Mouse (Mus musculus) limb, embryonic 14.5 days (tissue): ENCODE data around the gene Taf15. TPM values are rescaled to one million over a fixed set of nuclear protein-coding genes. Genes with fewer than 3 reads are reported as not detected.

Experiments
- ATAC-seq: fragments of 200-750 bp; cut with Nextera tagmentation; 2 replicates; pipeline ENCODE4 v1.8.0; 2017; ENCODE audit warnings: low read depth, moderate number of reproducible peaks, moderate TSS enrichment; ENCODE audit not compliant: low FRiP score
- DNase-seq: peaks from one replicate; pipeline ENCODE4 v3.0.0-alpha.2; 2015; ENCODE audit warnings: low spot score
- H3K27ac ChIP-seq: fragments of 300-500 bp; sonication (generic); replicated peaks from 2 replicates; pipeline ENCODE4 v1.5.1; 2014; ENCODE audit warnings: low read depth, mild to moderate bottlenecking, low read length, moderate library complexity, mixed read lengths
- H3K27me3 ChIP-seq: fragments of 300-500 bp; sonication (generic); 2 replicates; pipeline ENCODE4 v1.6.1; 2014; ENCODE audit warnings: low read length, mixed read lengths; ENCODE audit not compliant: control insufficient read depth, insufficient read depth
- H3K36me3 ChIP-seq: fragments of 300-500 bp; sonication (generic); 2 replicates; pipeline ENCODE4 v1.6.1; 2014; ENCODE audit warnings: mild to moderate bottlenecking, low read length, moderate library complexity, mixed read lengths; ENCODE audit not compliant: control insufficient read depth, insufficient read depth
- H3K4me1 ChIP-seq: fragments of 300-500 bp; sonication (generic); 2 replicates; pipeline ENCODE4 v1.6.1; 2014; ENCODE audit warnings: antibody characterized with exemption, low read length, mixed read lengths; ENCODE audit not compliant: control insufficient read depth, insufficient read depth
- H3K4me2 ChIP-seq: fragments of 300-500 bp; sonication (generic); replicated peaks from 2 replicates; pipeline ENCODE4 v1.6.1; 2014; ENCODE audit warnings: low read depth, mild to moderate bottlenecking, low read length, moderate library complexity; ENCODE audit not compliant: severe bottlenecking
- H3K4me3 ChIP-seq: fragments of 300-500 bp; sonication (generic); replicated peaks from 2 replicates; pipeline ENCODE4 v1.5.1; 2014; ENCODE audit warnings: low read length
- H3K9ac ChIP-seq: fragments of 300-500 bp; sonication (generic); 2 replicates; pipeline ENCODE4 v1.6.1; 2014; ENCODE audit warnings: mild to moderate bottlenecking, low read depth, low read length, moderate library complexity; ENCODE audit not compliant: severe bottlenecking
- H3K9me3 ChIP-seq: fragments of 300-500 bp; sonication (generic); 2 replicates; pipeline ENCODE4 v1.6.1; 2016; ENCODE audit warnings: low read length; ENCODE audit not compliant: control insufficient read depth
- POLR2A ChIP-seq: fragments of 200-500 bp; IDR thresholded peaks from 2 replicates; pipeline ENCODE4 v1.8.0; 2012; ENCODE audit warnings: inconsistent platforms, mild to moderate bottlenecking, moderate library complexity, borderline replicate concordance; ENCODE audit not compliant: insufficient read depth, insufficient read length; ENCODE audit errors: extremely low read depth
- whole genome bisulfite sequencing: fragments of 180-500 bp; shearing (Covaris S2); extraction: QIAGEN DNeasy Blood & Tissue Kit; methylation state at CpG from one replicate; pipeline ENCODE4 v1.1.7; 2014; 5-methylcytosine and 5-hydroxymethylcytosine counted together
- polyA plus RNA-seq, 2 experiments: library from polyadenylated mRNA; depleted of rRNA in 1 of 2; stranded (reverse) in 1 of 2; unstranded in 1 of 2; fragments of >200 nt; fragmentation: Nextera tagmentation in 1 of 2; extraction: Ambion mirVana in 1 of 2; gene quantifications; 2 replicates each; pipeline versions ENCODE4 v1.2.1 to v1.2.3; 2012 to 2014

Taf15 gene
- polyA plus RNA-seq, 2 experiments: 8.3 to 103 TPM

- no peak for TF ChIP-seq POLR2A
These were observed 36.6 kb downstream of the Taf15 start for GRCm38 (mm10) chr11:83509521-83509920.

GRCm38 (mm10) chr11:83517153-83517552 lies 44.3 kb downstream of the Taf15 start:
- no peak overlapping the region for H3K27ac ChIP-seq
- H3K27me3 ChIP-seq: no peaks in the 10 kb centered on the region
- DNase-seq (no peak), ATAC-seq (no peak)
- no peaks in the 10 kb centered on the region for H3K4me1 ChIP-seq
- no peaks in the 10 kb centered on the region for H3K36me3 ChIP-seq
- no peaks in the 10 kb centered on the region for H3K9me3 ChIP-seq
- H3K9ac ChIP-seq: no peak overlapping the region
- H3K4me2 ChIP-seq: no peak overlapping the region
- TF ChIP-seq POLR2A: no peak
- H3K4me3 ChIP-seq: no peak overlapping the region

More at GRCm38 (mm10) chr11:83509521-83509920, 36.6 kb downstream of the Taf15 start:
- no peak overlapping the region for H3K4me2 ChIP-seq
- peaks cover 37% of the 10 kb centered on the region for H3K36me3 ChIP-seq
- H3K4me1 ChIP-seq: no peaks in the 10 kb centered on the region
- H3K27me3 ChIP-seq: no peaks in the 10 kb centered on the region
- H3K4me3 ChIP-seq: no peak overlapping the region
- no peaks in the 10 kb centered on the region for H3K9me3 ChIP-seq
- ATAC-seq (no peak), DNase-seq (no peak)
- no peak overlapping the region for H3K27ac ChIP-seq
- H3K9ac ChIP-seq: no peak overlapping the region

- H3K27ac ChIP-seq: no peak overlapping the region
- DNase-seq (no peak), ATAC-seq (no peak)
- H3K9ac ChIP-seq: no peak overlapping the region
- H3K27me3 ChIP-seq: no peaks in the 10 kb centered on the region
- no peak overlapping the region for H3K4me2 ChIP-seq
- no peak overlapping the region for H3K4me3 ChIP-seq
- H3K4me1 ChIP-seq: no peaks in the 10 kb centered on the region
- 66% methylated on average over 6 of the region's 6 CpGs for WGBS
- H3K9me3 ChIP-seq: no peaks in the 10 kb centered on the region
- no peak for TF ChIP-seq POLR2A
- H3K36me3 ChIP-seq: no peaks in the 10 kb centered on the region
These were observed 45.5 kb downstream of the Taf15 start for GRCm38 (mm10) chr11:83518371-83518770.

GRCm38 (mm10) chr11:83522075-83522474 lies 49.2 kb downstream of the Taf15 start, which contains the start of gene Heatr9:
TSS of gene Heatr9 (minus strand) at chr11:83522175.
- 91% methylated on average over 3 of the region's 3 CpGs for WGBS
- Histone ChIP-seq H3K27ac (no peak within 1 kb of the TSS), H3K4me3 (no peak within 1 kb of the TSS), H3K27me3 (no peaks in the 10 kb centered on the region), H3K4me2 (no peak within 1 kb of the TSS), H3K9me3 (no peaks in the 10 kb centered on the region), H3K36me3 (no peaks in the 10 kb centered on the region), H3K9ac (no peak within 1 kb of the TSS), H3K4me1 (no peaks in the 10 kb centered on the region)
- ATAC-seq (no peak), DNase-seq (no peak)
- TF ChIP-seq POLR2A: no peak

- no peak overlapping the region for H3K9ac ChIP-seq
- peaks cover 1% of the 10 kb centered on the region for H3K4me1 ChIP-seq
- H3K9me3 ChIP-seq: no peaks in the 10 kb centered on the region
- no peak for ATAC-seq
- no peaks in the 10 kb centered on the region for H3K27me3 ChIP-seq
- H3K4me3 ChIP-seq: no peak overlapping the region
- TF ChIP-seq POLR2A: no peak
- no peak overlapping the region for H3K4me2 ChIP-seq
- 78% methylated on average over 12 of the region's 12 CpGs for WGBS
- no peak overlapping the region for H3K27ac ChIP-seq
- no peak for DNase-seq
- H3K36me3 ChIP-seq: no peaks in the 10 kb centered on the region
These were observed 56.1 kb downstream of the Taf15 start for GRCm38 (mm10) chr11:83529024-83529423.

- Histone ChIP-seq H3K9ac (no peak within 1 kb of the TSS), H3K4me1 (peaks cover 15% of the 10 kb centered on the region), H3K4me3 (no peak within 1 kb of the TSS), H3K4me2 (no peak within 1 kb of the TSS), H3K9me3 (no peaks in the 10 kb centered on the region), H3K36me3 (no peaks in the 10 kb centered on the region), H3K27ac (no peak within 1 kb of the TSS), H3K27me3 (no peaks in the 10 kb centered on the region)
- ATAC-seq (no peak), DNase-seq (no peak)
- 78% methylated on average over 5 of the region's 5 CpGs for WGBS
- no peak for TF ChIP-seq POLR2A
These were observed 57.5 kb downstream of the Taf15 start, which contains the start of gene Ccl5 for GRCm38 (mm10) chr11:83530360-83530759. TSS of gene Ccl5 (minus strand) at chr11:83530518.
